Mouse (Mus musculus) myocyte (in vitro differentiated cells): ENCODE data around the gene Hlcs.

ENCODE experiments used
- CEBPB ChIP-seq: IDR thresholded peaks from 2 replicates; pipeline ENCODE4 v1.6.1; 2011; ENCODE audit warnings: mild to moderate bottlenecking, moderate library complexity; ENCODE audit not compliant: poor library complexity, insufficient read depth, severe bottlenecking
- E2F4 ChIP-seq: IDR thresholded peaks from one replicate; pipeline ENCODE4 v1.6.1; 2011; ENCODE audit warnings: mild to moderate bottlenecking, control low read depth, moderate library complexity; ENCODE audit not compliant: insufficient read depth
- MAX ChIP-seq: IDR thresholded peaks from one replicate; pipeline ENCODE4 v1.6.1; 2011; ENCODE audit warnings: low read depth, mild to moderate bottlenecking, control low read depth
- MYOD1 ChIP-seq, 3 experiments: IDR thresholded peaks; one replicate each; pipeline ENCODE4 v1.6.1; 2011; ENCODE audit warnings: control low read depth in 2 of 3, low read depth in 2 of 3, mild to moderate bottlenecking in 2 of 3, moderate library complexity in 1 of 3; ENCODE audit not compliant: insufficient read length in 2 of 3, control insufficient read depth in 1 of 3
- MYOG ChIP-seq, 3 experiments: IDR thresholded peaks; one replicate each; pipeline ENCODE4 v1.6.1; 2011; ENCODE audit warnings: control low read depth in 2 of 3, low read depth in 2 of 3, mild to moderate bottlenecking in 2 of 3; ENCODE audit not compliant: insufficient read length in 2 of 3, control insufficient read depth in 1 of 3, insufficient read depth in 1 of 3
- POLR2A ChIP-seq: IDR thresholded peaks from one replicate; pipeline ENCODE4 v1.6.1; 2011; ENCODE audit warnings: low read depth, mild to moderate bottlenecking, control low read depth, moderate library complexity; ENCODE audit not compliant: insufficient read length
- POLR2AphosphoS2 ChIP-seq: IDR thresholded peaks from one replicate; pipeline ENCODE4 v1.6.1; 2011; ENCODE audit warnings: low read depth, control low read depth; ENCODE audit not compliant: insufficient read length
- REST ChIP-seq: IDR thresholded peaks from one replicate; pipeline ENCODE4 v1.6.1; 2011; ENCODE audit warnings: mild to moderate bottlenecking, control low read depth, moderate library complexity; ENCODE audit not compliant: insufficient read depth, insufficient read length
- TCF12 ChIP-seq: IDR thresholded peaks from one replicate; pipeline ENCODE4 v1.6.1; 2011; ENCODE audit warnings: mild to moderate bottlenecking, control low read depth; ENCODE audit not compliant: poor library complexity, insufficient read depth, severe bottlenecking
- TCF3 ChIP-seq: IDR thresholded peaks from one replicate; pipeline ENCODE4 v1.6.1; 2011; ENCODE audit warnings: low read depth, control low read depth; ENCODE audit not compliant: insufficient read length
- USF1 ChIP-seq: IDR thresholded peaks from one replicate; pipeline ENCODE4 v1.6.1; 2011; ENCODE audit warnings: low read depth, mild to moderate bottlenecking, control low read depth, moderate library complexity

- no peak for TF ChIP-seq MYOD1 (IDR thresholded peaks at IDR 0.05; ENCODE audit: control insufficient read depth in 1 of 3, insufficient read length in 2 of 3, low read depth in 2 of 3)
- no peak for TF ChIP-seq POLR2A
- TF ChIP-seq E2F4: no peak
- no peak for TF ChIP-seq CEBPB
- no peak for TF ChIP-seq USF1
- TF ChIP-seq MAX: no peak
- TF ChIP-seq TCF12: no peak
- no peak for TF ChIP-seq POLR2AphosphoS2
- no peak for TF ChIP-seq TCF3
- no peak for TF ChIP-seq MYOG (IDR thresholded peaks at IDR 0.05; ENCODE audit: control insufficient read depth in 1 of 3, insufficient read depth in 1 of 3, insufficient read length in 2 of 3, low read depth in 2 of 3)
- TF ChIP-seq REST: no peak
These were observed 190.1 kb downstream of the Hlcs start for GRCm38 (mm10) chr16:94123247-94123646.
